Mouse (Mus musculus): Measurements from ENCODE around the gene Fyb2.

Gene Fyb2

DNA sequence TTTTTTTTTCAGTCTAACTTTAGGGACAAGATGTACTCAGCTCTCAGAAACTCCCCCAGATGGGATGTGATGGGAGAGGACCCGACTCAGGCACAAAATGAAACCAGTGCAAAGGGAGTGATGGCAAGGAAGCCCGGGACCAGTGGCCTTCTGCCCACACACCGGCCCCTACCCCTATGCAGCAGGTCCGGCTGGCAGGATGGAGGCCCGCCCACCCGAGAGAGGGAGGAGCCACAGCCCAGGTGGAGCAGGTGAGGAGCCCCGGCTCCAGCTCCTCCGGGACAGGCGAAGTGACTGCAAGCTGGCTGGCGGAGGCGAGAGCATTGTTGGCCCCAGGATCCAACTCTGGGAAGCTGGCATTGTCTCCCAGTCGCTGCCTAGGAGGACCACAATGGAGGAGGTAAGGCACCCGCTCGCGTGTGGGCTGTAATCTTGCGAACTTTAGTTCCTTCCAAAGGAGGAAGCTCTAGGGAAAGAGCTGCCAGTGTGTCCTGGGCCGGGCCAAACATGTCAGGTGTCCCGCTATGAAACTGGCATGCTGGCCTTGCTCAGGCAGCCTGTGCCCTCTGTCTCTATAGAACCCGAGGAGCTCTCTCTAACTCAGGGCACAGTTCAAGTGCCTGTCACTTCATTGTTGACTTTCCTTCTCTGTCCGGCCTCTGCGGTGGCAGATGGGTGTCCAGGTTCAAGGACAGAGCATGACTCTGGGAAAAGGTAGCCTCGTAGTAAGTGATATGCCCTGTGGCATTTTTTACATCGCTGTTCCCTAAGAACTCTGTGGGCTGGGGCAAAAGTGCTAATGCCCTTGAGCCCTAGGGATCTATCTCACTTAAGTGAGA is at the start of gene Fyb2:
Gene Fyb2, plus strand, starts transcription at position 166 of the 839 bp plus-strand sequence.
- DNase-seq (ENCODE audit: extremely low spot score, low read depth, low spot score): no peak

- DNase-seq (ENCODE audit: extremely low spot score, low read depth, low spot score): no peak
Observed at GRCm38 (mm10) chr4:104864397-104864796, 48.9 kb upstream of the Fyb2 start.

- DNase-seq (ENCODE audit: extremely low spot score, low read depth, low spot score): no peak
Observed at GRCm38 (mm10) chr4:104869581-104869980, 43.7 kb upstream of the Fyb2 start.

DNA sequence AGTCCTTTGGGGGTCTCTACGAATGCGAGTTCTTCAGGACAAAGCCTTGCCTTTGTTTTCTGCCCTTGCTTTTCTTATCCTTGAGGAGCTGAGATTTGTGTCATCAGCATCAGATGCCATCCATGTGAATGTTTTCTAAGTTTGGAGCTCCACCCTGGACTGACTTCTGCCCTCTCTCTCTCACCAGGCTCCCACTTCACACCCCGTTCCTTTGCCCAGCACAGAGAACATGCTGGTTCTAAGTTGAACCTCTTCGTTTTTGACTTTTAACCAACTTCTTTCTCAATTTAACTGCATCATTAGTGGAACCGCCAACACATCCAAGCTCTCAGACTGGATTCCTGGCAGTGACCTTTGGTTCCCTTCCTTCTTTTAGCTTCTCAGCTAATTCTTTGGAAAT is 43.1 kb upstream of the Fyb2 start:
- DNase-seq (ENCODE audit: extremely low spot score, low read depth, low spot score): no peak

DNA sequence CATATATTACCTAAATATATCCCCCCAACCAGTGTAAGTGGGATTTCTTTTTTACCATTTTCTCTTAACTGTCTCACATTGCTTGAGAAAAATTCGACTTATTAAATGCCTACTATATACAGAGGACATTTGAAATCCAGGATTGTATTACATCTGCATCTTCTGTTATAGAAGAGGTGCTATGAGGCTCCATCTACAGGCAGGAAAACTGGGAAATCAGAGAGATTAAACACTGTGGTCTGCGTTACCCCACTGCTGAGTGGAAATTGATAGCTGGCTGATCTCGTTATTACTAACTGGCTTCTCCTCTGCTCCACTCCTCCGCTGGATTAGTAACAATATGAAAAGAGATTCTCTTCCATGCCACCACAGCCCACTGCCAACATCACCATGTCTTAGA is 37.4 kb upstream of the Fyb2 start:
- DNase-seq (ENCODE audit: extremely low spot score, low read depth, low spot score): no peak

DNA sequence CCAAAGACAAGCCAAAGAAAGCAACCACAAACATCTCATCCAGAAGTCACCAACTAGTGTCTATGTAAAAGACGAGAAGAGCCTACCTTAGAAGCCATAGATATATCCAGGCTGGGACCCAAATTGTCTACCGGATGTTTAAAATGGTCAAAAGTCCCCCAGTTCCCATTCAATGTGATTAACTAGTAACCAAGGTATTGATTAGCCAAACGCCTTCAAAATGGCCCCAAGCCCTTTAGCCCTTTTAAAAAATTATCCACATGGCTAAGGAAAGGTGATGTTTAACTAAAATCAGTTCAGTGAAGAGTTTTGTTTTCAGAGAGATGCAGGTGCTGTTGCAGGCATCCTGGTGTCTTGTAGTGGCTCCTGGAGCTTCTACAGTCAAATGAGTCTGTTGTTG is 36.9 kb upstream of the Fyb2 start, which contains the start of gene C8a:
Gene C8a, minus strand, starts transcription at position 76 of the 400 bp plus-strand sequence.
- no peak for DNase-seq (ENCODE audit: extremely low spot score, low read depth, low spot score)

DNA sequence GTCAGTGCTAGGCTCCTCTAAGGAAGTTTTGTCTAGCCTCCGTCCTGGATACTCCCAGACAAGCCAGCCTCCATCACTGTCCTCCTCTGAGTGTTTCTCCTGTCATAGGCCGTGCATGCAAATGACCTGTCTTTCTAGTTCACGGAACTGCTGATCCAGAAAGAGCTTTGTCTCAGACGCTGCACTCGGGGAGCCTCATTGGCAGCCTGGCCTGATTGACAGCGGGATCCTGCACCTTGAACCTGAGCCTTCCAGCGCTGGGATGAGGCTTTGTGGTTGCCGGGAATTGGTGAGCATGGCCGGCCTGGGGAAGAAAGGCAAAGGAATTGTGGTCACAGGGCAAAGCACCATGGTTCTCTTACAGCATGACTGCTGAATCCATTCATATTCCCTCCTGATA is 25.8 kb upstream of the Fyb2 start:
- DNase-seq (ENCODE audit: extremely low spot score, low read depth, low spot score): no peak

- no peak for DNase-seq (ENCODE audit: extremely low spot score, low read depth, low spot score)
Observed at GRCm38 (mm10) chr4:104888499-104889262, 24.6 kb upstream of the Fyb2 start.

- DNase-seq (ENCODE audit: extremely low spot score, low read depth, low spot score): no peak
Observed at GRCm38 (mm10) chr4:104891708-104892107, 21.5 kb upstream of the Fyb2 start.

DNA sequence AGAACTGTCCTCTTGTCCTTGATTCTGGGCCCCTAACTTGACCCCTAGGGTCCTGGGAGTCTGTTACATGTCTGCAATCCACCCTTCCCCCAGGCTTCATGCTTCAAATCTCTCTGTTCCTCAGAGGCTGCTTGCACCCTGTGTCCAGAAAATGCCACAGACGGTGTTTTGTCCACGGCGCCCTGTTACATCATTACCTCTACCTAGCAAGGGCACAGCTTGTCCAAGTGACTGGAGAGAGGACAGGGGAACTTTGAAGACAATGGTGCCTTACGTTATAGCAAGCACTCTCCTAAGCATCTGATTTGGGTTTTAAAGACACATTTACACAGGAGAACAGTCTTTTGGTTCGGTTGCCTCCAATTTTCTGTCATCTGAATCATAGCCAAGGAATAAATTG is 19.7 kb upstream of the Fyb2 start:
- DNase-seq (ENCODE audit: extremely low spot score, low read depth, low spot score): no peak

- peak; percentile 30 for DNase-seq (ENCODE audit: extremely low spot score, low read depth, low spot score)
Observed at GRCm38 (mm10) chr4:104894004-104894734, 19.1 kb upstream of the Fyb2 start.

- DNase-seq (ENCODE audit: extremely low spot score, low read depth, low spot score): no peak
Observed at GRCm38 (mm10) chr4:104902836-104903235, 10.4 kb upstream of the Fyb2 start.

DNA sequence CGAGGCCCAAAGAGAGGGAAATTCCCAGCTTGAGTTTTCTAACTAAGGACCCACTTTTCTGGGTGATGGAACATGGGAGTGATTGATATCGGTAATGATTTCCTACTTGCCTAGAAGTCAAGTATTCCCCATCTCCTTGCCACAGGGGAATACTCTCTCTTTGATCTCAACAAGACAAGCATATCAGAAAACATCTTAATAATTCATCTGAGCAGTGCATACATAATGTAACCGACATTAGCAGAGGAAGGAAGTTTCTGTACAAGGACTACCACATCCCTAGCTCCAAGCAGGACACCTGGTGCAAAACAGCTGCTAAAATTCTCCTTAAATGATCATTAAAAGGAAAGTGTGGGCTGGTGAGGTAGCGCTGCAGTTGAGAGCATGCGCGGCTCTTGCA is 8.2 kb upstream of the Fyb2 start:
- DNase-seq (ENCODE audit: extremely low spot score, low read depth, low spot score): no peak

DNA sequence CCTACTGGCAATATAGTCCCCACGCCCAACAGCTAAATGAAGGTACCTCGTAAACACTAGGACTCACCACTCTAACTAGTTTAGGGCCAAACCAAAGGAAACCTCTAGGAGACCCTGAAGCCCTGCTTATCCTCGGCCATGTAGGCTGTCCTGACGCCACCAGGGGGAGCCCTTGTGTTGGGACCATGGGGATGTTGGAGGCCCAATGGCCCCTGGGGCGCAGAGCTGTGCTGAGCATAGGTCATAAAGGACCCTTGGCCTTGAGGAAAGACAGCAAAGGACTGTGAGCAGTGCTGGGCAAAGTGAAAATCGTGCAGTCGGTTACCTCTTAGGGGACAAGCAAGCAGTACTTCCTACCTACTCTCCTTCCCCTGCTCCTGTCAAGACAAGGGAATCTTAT is 1.6 kb upstream of the Fyb2 start:
- peak; percentile 42 for DNase-seq (ENCODE audit: extremely low spot score, low read depth, low spot score)

DNA sequence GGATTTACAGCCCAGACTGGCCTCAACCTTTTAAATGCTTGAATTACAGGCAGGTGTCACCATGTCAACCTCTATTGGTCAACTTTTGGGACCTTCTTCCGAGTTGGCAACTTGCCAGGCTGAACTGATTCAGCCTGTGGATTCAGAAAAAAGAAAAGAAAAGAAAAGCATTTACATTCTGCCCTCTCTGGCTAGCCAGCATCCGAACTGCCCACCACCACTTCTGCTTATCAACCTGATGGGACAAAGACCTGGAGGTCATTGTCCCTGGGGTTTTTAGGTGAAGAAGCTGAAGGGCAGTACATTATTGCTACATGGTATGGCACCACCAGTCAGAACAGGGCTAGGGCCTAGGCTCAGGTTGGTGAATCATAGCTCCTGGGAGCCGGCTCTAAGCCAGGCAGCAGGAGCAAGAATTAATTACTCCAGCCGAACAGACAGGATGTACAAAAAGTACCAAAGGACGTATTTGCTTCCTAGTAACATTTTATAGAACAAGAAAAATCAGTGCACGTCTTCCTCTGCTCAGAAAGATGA is 1.5 kb downstream of the Fyb2 start:
- DNase-seq (ENCODE audit: extremely low spot score, low read depth, low spot score): no peak

DNA sequence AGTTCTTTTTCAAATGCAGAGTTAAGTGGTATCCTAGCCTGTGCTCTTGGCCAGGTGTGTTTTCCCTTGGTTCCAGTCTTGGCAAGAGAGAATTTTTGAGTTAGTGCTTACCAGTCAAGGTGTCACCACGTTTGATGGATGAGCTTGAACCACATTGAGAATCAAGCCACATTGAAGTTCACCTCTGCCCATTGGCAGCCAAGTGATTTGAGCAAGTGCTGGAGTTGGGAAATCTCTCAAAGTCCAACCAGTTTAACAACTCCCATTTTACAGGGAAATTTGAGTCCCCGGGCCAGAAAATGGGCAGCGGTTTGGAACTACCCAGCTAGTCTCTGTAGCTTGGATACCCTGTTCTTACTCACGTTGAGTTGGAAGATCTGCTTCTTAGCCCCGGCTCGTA is 4.8 kb downstream of the Fyb2 start:
- DNase-seq (ENCODE audit: extremely low spot score, low read depth, low spot score): no peak

DNA sequence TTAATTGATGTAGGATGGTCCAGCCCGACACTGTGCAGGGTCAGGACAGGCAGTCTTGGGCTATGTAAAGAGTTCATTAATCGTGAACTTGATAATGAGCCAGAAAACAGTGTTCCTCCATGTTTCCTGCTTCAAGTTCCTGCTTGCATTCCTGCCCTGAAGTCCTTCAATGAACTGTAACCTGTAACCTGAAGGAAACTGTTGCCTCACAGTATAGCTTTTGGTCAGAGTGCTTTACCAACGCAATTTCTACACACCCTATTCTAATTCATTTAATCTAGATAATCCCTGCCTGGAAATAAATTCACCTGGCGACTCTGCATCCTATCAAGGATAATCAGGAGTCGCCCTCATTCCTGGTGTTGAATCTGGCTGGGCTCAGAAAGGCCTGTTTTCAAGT is 12.1 kb downstream of the Fyb2 start:
- no peak for DNase-seq (ENCODE audit: extremely low spot score, low read depth, low spot score)

DNA sequence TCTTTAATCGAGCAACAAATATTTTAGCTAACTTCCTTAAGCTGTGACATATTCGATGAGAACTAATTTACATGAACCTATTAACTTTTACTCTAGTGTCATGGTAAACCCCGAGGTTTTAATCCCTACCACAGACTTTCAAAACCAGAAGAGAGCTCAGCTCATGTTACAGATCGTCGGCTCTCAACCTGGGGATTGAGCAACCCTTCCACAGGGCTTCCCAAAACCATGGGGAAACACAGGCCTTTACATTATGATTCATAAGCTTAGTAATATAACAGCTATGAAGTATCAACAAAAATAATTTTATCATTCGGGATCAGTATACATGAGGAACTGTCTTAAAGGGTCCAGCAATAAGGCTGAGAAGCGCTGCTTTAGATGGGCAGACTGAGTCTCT is 15.9 kb downstream of the Fyb2 start:
- DNase-seq (ENCODE audit: extremely low spot score, low read depth, low spot score): no peak

- DNase-seq (ENCODE audit: extremely low spot score, low read depth, low spot score): no peak
Observed at GRCm38 (mm10) chr4:104933620-104934019, 20.4 kb downstream of the Fyb2 start.

GRCm38 (mm10) chr4:104934997-104935396 is 21.7 kb downstream of the Fyb2 start:
- no peak for DNase-seq (ENCODE audit: extremely low spot score, low read depth, low spot score)

DNA sequence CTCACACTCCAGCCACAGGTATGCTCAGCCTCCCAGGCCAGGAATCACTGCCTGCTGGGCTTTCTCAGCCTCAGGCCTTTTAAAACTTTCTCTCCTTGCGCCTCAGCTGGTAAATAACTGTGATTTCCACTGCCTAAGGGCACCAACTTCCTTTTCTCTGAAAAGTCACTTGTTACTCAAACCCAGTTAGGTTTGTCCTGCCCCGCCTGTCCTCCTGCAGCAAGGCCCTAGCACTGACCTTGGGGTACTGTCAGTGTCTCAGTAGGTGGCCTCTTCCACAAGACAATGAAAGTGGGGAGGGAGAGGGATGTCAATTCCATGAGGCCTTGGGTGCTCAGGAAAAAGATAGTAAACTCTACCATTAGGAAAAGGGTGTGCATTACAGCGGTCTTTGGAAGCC is 22.2 kb downstream of the Fyb2 start:
- no peak for DNase-seq (ENCODE audit: extremely low spot score, low read depth, low spot score)

Measured in hindlimb bud, embryonic 11.5 days (tissue).